Mouse (Mus musculus): ENCODE data around the gene Map3k9.

- TF ChIP-seq CTCF (conservative IDR thresholded peaks at IDR 0.05; ENCODE audit: low read length) (no peak), NANOG (IDR thresholded peaks at IDR 0.05; ENCODE audit: borderline replicate concordance, low read length) (no peak)
Measured at GRCm38 (mm10) chr12:81724776-81725175, 56.2 kb downstream of the Map3k9 start.

All from E14TG2a.4 (cell line).